Mouse (Mus musculus): ENCODE measurements around the gene Mcidas. TPM values are rescaled to one million over a fixed set of nuclear protein-coding genes. Genes with fewer than 3 reads are reported as not detected.

Gene Mcidas
- polyA plus RNA-seq, 1 experiment from 2014 or later: 0.17 TPM

- Histone ChIP-seq H3K4me2 (replicated peaks; ENCODE audit: low read depth, low read length) (peak overlapping the region; percentile 59), H3K27ac (ENCODE audit: low read length) (no peak overlapping the region), H3K9me3 (ENCODE audit: control insufficient read depth, low read depth, low read length) (no peaks in the 10 kb centered on the region), H3K27me3 (ENCODE audit: control insufficient read depth, insufficient read depth, low read length) (no peaks in the 10 kb centered on the region), H3K4me1 (ENCODE audit: control insufficient read depth, insufficient read depth, low read length) (0 out of 2 replicates have a peak, but pooled peaks cover 9% of the 10 kb centered on the region), H3K36me3 (ENCODE audit: control insufficient read depth, insufficient read depth, low read length) (peaks cover 6% of the 10 kb centered on the region; the same call in 1 of the 2 replicates), H3K4me3 (ENCODE audit: low read depth, low read length) (peak overlapping the region; percentile 49), H3K9ac (replicated peaks; ENCODE audit: low read depth, low read length) (peak overlapping the region; percentile 26)
- no peak for ATAC-seq (ENCODE audit: insufficient number of reproducible peaks, insufficient read depth, low FRiP score, low read depth)
- 34% methylated on average over 3 of the region's 3 CpGs for WGBS
Observed at GRCm38 (mm10) chr13:113044876-113045275, 51.2 kb downstream of the Mcidas start.

GRCm38 (mm10) chr13:113045458-113046110 lies 51.9 kb downstream of the Mcidas start:
- no peaks in the 10 kb centered on the region for H3K27me3 ChIP-seq (ENCODE audit: control insufficient read depth, insufficient read depth, low read length)
- H3K4me3 ChIP-seq (ENCODE audit: low read depth, low read length): peak overlapping the region; percentile 49
- peak overlapping the region; percentile 59 for H3K4me2 ChIP-seq (replicated peaks; ENCODE audit: low read depth, low read length)
- H3K36me3 ChIP-seq (ENCODE audit: control insufficient read depth, insufficient read depth, low read length): peaks cover 6% of the 10 kb centered on the region; the same call in 1 of the 2 replicates
- peak overlapping the region; percentile 77 for H3K27ac ChIP-seq (ENCODE audit: low read length)
- no peaks in the 10 kb centered on the region for H3K9me3 ChIP-seq (ENCODE audit: control insufficient read depth, low read depth, low read length)
- ATAC-seq (ENCODE audit: insufficient number of reproducible peaks, insufficient read depth, low FRiP score, low read depth): no peak
- H3K4me1 ChIP-seq (ENCODE audit: control insufficient read depth, insufficient read depth, low read length): 0 out of 2 replicates have a peak, but pooled peaks cover 9% of the 10 kb centered on the region
- H3K9ac ChIP-seq (replicated peaks; ENCODE audit: low read depth, low read length): peak overlapping the region; percentile 26
- WGBS: 9% methylated on average over 18 of the region's 18 CpGs

GRCm38 (mm10) chr13:113046211-113046883 lies 52.7 kb downstream of the Mcidas start, which contains the start of gene Gpx8:
TSS of gene Gpx8 (minus strand) at chr13:113046410.
- H3K9ac ChIP-seq (replicated peaks; ENCODE audit: low read depth, low read length): peak within 1 kb of the TSS; percentile 26
- H3K27ac ChIP-seq (ENCODE audit: low read length): peak within 1 kb of the TSS; percentile 77
- H3K9me3 ChIP-seq (ENCODE audit: control insufficient read depth, low read depth, low read length): no peaks in the 10 kb centered on the region
- peaks cover 6% of the 10 kb centered on the region; the same call in 1 of the 2 replicates for H3K36me3 ChIP-seq (ENCODE audit: control insufficient read depth, insufficient read depth, low read length)
- H3K27me3 ChIP-seq (ENCODE audit: control insufficient read depth, insufficient read depth, low read length): no peaks in the 10 kb centered on the region
- H3K4me1 ChIP-seq (ENCODE audit: control insufficient read depth, insufficient read depth, low read length): 0 out of 2 replicates have a peak, but pooled peaks cover 9% of the 10 kb centered on the region
- H3K4me2 ChIP-seq (replicated peaks; ENCODE audit: low read depth, low read length): peak within 1 kb of the TSS; percentile 59
- peak; percentile 85 for ATAC-seq (ENCODE audit: insufficient number of reproducible peaks, insufficient read depth, low FRiP score, low read depth)
- 3% methylated on average over 21 of the region's 21 CpGs for WGBS
- H3K4me3 ChIP-seq (ENCODE audit: low read depth, low read length): peak within 1 kb of the TSS; percentile 49

- H3K9me3 ChIP-seq (ENCODE audit: control insufficient read depth, low read depth, low read length): no peaks in the 10 kb centered on the region
- H3K36me3 ChIP-seq (ENCODE audit: control insufficient read depth, insufficient read depth, low read length): peaks cover 6% of the 10 kb centered on the region; the same call in 1 of the 2 replicates
- peak overlapping the region; percentile 59; the same call in 1 of the 2 replicates for H3K4me2 ChIP-seq (replicated peaks; ENCODE audit: low read depth, low read length)
- no peak overlapping the region for H3K9ac ChIP-seq (replicated peaks; ENCODE audit: low read depth, low read length)
- no peaks in the 10 kb centered on the region for H3K27me3 ChIP-seq (ENCODE audit: control insufficient read depth, insufficient read depth, low read length)
- H3K4me1 ChIP-seq (ENCODE audit: control insufficient read depth, insufficient read depth, low read length): 0 out of 2 replicates have a peak, but pooled peaks cover 9% of the 10 kb centered on the region
- no peak for ATAC-seq (ENCODE audit: insufficient number of reproducible peaks, insufficient read depth, low FRiP score, low read depth)
- H3K27ac ChIP-seq (ENCODE audit: low read length): no peak overlapping the region
- H3K4me3 ChIP-seq (ENCODE audit: low read depth, low read length): no peak overlapping the region; the same call in 1 of the 2 replicates
Observed at GRCm38 (mm10) chr13:113047018-113047417, 53.4 kb downstream of the Mcidas start.

GRCm38 (mm10) chr13:113047647-113048046 lies 54.0 kb downstream of the Mcidas start:
- H3K9ac ChIP-seq (replicated peaks; ENCODE audit: low read depth, low read length): no peak overlapping the region
- no peaks in the 10 kb centered on the region for H3K27me3 ChIP-seq (ENCODE audit: control insufficient read depth, insufficient read depth, low read length)
- H3K4me1 ChIP-seq (ENCODE audit: control insufficient read depth, insufficient read depth, low read length): 0 out of 2 replicates have a peak, but pooled peaks cover 9% of the 10 kb centered on the region
- H3K27ac ChIP-seq (ENCODE audit: low read length): no peak overlapping the region
- no peak for ATAC-seq (ENCODE audit: insufficient number of reproducible peaks, insufficient read depth, low FRiP score, low read depth)
- H3K4me3 ChIP-seq (ENCODE audit: low read depth, low read length): no peak overlapping the region
- H3K9me3 ChIP-seq (ENCODE audit: control insufficient read depth, low read depth, low read length): no peaks in the 10 kb centered on the region
- 71% methylated on average over 3 of the region's 3 CpGs for WGBS
- no peak overlapping the region for H3K4me2 ChIP-seq (replicated peaks; ENCODE audit: low read depth, low read length)
- peaks cover 5% of the 10 kb centered on the region; the same call in 1 of the 2 replicates for H3K36me3 ChIP-seq (ENCODE audit: control insufficient read depth, insufficient read depth, low read length)

MicroRNA genes within 50 kb of the gene (microRNA counts, 519-probe panel; counts per million panel counts)
- microRNA mmu-miR-449a: 1,989 counts per million, percentile 21 among the panel's probes with 10 or more counts
- not detected for microRNA mmu-miR-449b
- microRNA mmu-miR-449c: not detected

Small RNA genes within 50 kb of the gene (microRNA-seq; reads per million reads assigned to microRNA genes)
- 77.3 reads per million, percentile 44 among the genes with 10 or more reads in this experiment for gene Mir449a
- not detected for gene Mir449b
- gene Mir449c: not detected

Other genes with a start within 250 kb of the Mcidas start
- 97.1 and 98.9 TPM in 2 replicates for gene Plpp1, start 193.1 kb upstream of the Mcidas start, polyA plus RNA-seq (2014; fragmentation: Nextera tagmentation; extraction: Ambion mirVana)
- gene Mtrex, start 66.4 kb upstream of the Mcidas start, polyA plus RNA-seq (2014; fragmentation: Nextera tagmentation; extraction: Ambion mirVana): 72.3 and 80.6 TPM in 2 replicates
- gene Dhx29, start 66.4 kb upstream of the Mcidas start, polyA plus RNA-seq (2014; fragmentation: Nextera tagmentation; extraction: Ambion mirVana): 20.4 and 22.8 TPM in 2 replicates
- 0.35 and 0.67 TPM in 2 replicates for gene Ccno, start 6.0 kb upstream of the Mcidas start, polyA plus RNA-seq (2014; fragmentation: Nextera tagmentation; extraction: Ambion mirVana)
- not detected in 2 replicates for gene Cdc20b, start 41.3 kb downstream of the Mcidas start, polyA plus RNA-seq (2014; fragmentation: Nextera tagmentation; extraction: Ambion mirVana)
- gene Gpx8, start 52.6 kb downstream of the Mcidas start, polyA plus RNA-seq (2014; fragmentation: Nextera tagmentation; extraction: Ambion mirVana): 164 and 166 TPM in 2 replicates
- not detected in 2 replicates for gene Gzma, start 107.1 kb downstream of the Mcidas start, polyA plus RNA-seq (2014; fragmentation: Nextera tagmentation; extraction: Ambion mirVana)
- 2.5 and 2.9 TPM in 2 replicates for gene Esm1, start 215.8 kb downstream of the Mcidas start, polyA plus RNA-seq (2014; fragmentation: Nextera tagmentation; extraction: Ambion mirVana)
- 0.25 TPM in 1 of 2 replicates, not detected in the other for gene Gzmk, start 232.1 kb downstream of the Mcidas start, polyA plus RNA-seq (2014; fragmentation: Nextera tagmentation; extraction: Ambion mirVana)